Mouse (Mus musculus) erythroblast, embryonic 14.5 days (primary cell): Measurements from ENCODE around the gene Aox1.

Experiments
- GATA1 ChIP-seq: IDR thresholded peaks from 2 replicates; pipeline ENCODE4 v1.6.1; 2012; ENCODE audit warnings: low read length, inconsistent platforms, mixed read lengths
- TAL1 ChIP-seq: IDR thresholded peaks from 3 replicates; pipeline ENCODE4 v1.6.1; 2012; ENCODE audit warnings: low read length, inconsistent platforms, mixed read lengths

DNA sequence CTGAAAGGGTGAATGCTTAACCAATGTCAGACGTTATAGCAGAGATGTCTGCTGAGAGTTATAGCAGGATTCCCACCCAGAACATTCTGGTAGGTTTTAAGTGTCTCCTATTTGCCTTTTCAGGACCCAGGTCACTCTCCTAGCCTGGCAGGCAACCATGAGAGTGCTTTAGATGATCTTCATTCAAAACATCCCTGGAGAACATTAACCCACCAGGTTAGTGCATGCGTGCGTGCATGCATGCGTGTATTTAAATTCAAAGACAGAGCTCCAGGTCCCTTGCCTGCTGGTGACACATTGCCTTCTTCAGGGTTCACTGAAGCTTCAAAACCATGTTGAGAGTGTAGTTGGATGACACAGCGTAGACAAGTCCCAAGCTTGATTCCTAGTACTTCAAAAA is 35.4 kb downstream of the Aox1 start:
- TF ChIP-seq GATA1: no peak
- no peak for TF ChIP-seq TAL1
